ENCODE assay signal across 21 mouse cellular contexts in genomic region chrX:134102641-134103040, GRCm38 (mm10). TPM values are rescaled to one million over a fixed set of nuclear protein-coding genes. Genes with fewer than 3 reads are reported as not detected.
DNase-seq lines count a peak whose midpoint lies in the region; ATAC-seq lines count a peak whose summit lies in the region.
"Had no signal": no experiment of that assay in that cellular context is flagged by ENCODE, and none has a peak within 500 bp of the region (broad histone marks: within the 10 kb centered on the region; RNA-seq: fewer than 3 reads in every experiment).

No protein-coding gene starts in this region.

- no peak for ATAC-seq in liver, embryonic 11.5 days (replicated peaks; ENCODE audit: low FRiP score)
- ATAC-seq in midbrain, embryonic 13.5 days = no peak
- ATAC-seq: forebrain, embryonic 13.5 days; Patski had no signal

- no peak overlapping the region for H3K4me2 ChIP-seq in liver, embryonic 11.5 days
- no peak overlapping the region for H3K4me2 ChIP-seq in midbrain, embryonic 13.5 days (replicated peaks)
- H3K4me2 ChIP-seq: forebrain, embryonic 13.5 days; hindbrain, embryonic 12.5 days; limb, embryonic 13.5 days; liver, embryonic 15.5 days; midbrain, embryonic 11.5 days had no signal

- H3K9ac ChIP-seq in liver, embryonic 11.5 days (ENCODE audit: low read depth, low read length) = no peak overlapping the region
- H3K9ac ChIP-seq in midbrain, embryonic 13.5 days (replicated peaks) = no peak overlapping the region
- H3K9ac ChIP-seq: forebrain, embryonic 13.5 days; hindbrain, embryonic 12.5 days; limb, embryonic 13.5 days; liver, embryonic 15.5 days had no signal

- H3K27ac ChIP-seq in liver, embryonic 11.5 days (ENCODE audit: low read depth, low read length) = no peak overlapping the region
- no peak overlapping the region for H3K27ac ChIP-seq in midbrain, embryonic 13.5 days
- H3K27ac ChIP-seq: forebrain, embryonic 13.5 days; gastrocnemius, adult 2 months; heart, embryonic 10.5 days; hindbrain, embryonic 12.5 days; limb, embryonic 13.5 days; liver, embryonic 15.5 days had no signal

- peak; percentile 5 for DNase-seq in layer of hippocampus, adult 11-12 months (ENCODE audit: low spot score)
- DNase-seq in layer of hippocampus, adult 9-10 months (ENCODE audit: low spot score) = no peak
- DNase-seq in right cerebral cortex, postnatal 10 days (ENCODE audit: low spot score in 2 of 2) = peak; percentile 21 to 26
- no peak for DNase-seq in right cerebral cortex, postnatal 14 days
- peak; percentile 4 to 15 for DNase-seq in layer of hippocampus, adult 8-10 months (ENCODE audit: low spot score in 2 of 2)
- DNase-seq in liver, embryonic 11.5 days (ENCODE audit: low spot score) = no peak
- DNase-seq: cerebellum, adult 9-11 months; gastrocnemius, adult 2 months; heart, postnatal 14 days; kidney, adult 18-20 months; kidney, postnatal 14 days; thymus, postnatal 36 days had no signal

- H3K4me1 ChIP-seq in liver, embryonic 11.5 days (replicated peaks; ENCODE audit: control insufficient read depth, insufficient read depth, low read length) = no peaks in the 10 kb centered on the region
- no peaks in the 10 kb centered on the region for H3K4me1 ChIP-seq in midbrain, embryonic 13.5 days (replicated peaks)
- H3K4me1 ChIP-seq: forebrain, embryonic 13.5 days; heart, embryonic 10.5 days; hindbrain, embryonic 12.5 days; limb, embryonic 13.5 days; liver, embryonic 15.5 days had no signal

- no peak overlapping the region for H3K4me3 ChIP-seq in liver, embryonic 11.5 days (ENCODE audit: low read depth, low read length)
- H3K4me3 ChIP-seq in midbrain, embryonic 13.5 days (replicated peaks) = no peak overlapping the region
- H3K4me3 ChIP-seq: forebrain, embryonic 13.5 days; gastrocnemius, adult 2 months; heart, embryonic 10.5 days; hindbrain, embryonic 12.5 days; limb, embryonic 13.5 days; liver, embryonic 15.5 days had no signal

- no peaks in the 10 kb centered on the region for H3K27me3 ChIP-seq in liver, embryonic 11.5 days (replicated peaks; ENCODE audit: control insufficient read depth, insufficient read depth, low read length)
- no peaks in the 10 kb centered on the region for H3K27me3 ChIP-seq in midbrain, embryonic 13.5 days
- H3K27me3 ChIP-seq: forebrain, embryonic 13.5 days; hindbrain, embryonic 12.5 days; liver, embryonic 15.5 days had no signal

- H3K36me3 ChIP-seq in liver, embryonic 11.5 days (ENCODE audit: control insufficient read depth, insufficient read depth, low read length) = no peaks in the 10 kb centered on the region
- no peaks in the 10 kb centered on the region for H3K36me3 ChIP-seq in midbrain, embryonic 13.5 days
- H3K36me3 ChIP-seq: heart, embryonic 10.5 days; hindbrain, embryonic 12.5 days; limb, embryonic 13.5 days; liver, embryonic 15.5 days had no signal

- no peaks in the 10 kb centered on the region for H3K9me3 ChIP-seq in liver, embryonic 11.5 days (ENCODE audit: control insufficient read depth, low read length)
- H3K9me3 ChIP-seq in midbrain, embryonic 13.5 days = no peaks in the 10 kb centered on the region
- H3K9me3 ChIP-seq: forebrain, embryonic 13.5 days; heart, embryonic 10.5 days; hindbrain, embryonic 12.5 days; limb, embryonic 13.5 days; liver, embryonic 15.5 days had no signal

- whole genome bisulfite sequencing in liver, embryonic 11.5 days = 68% methylated on average over 2 of the region's 2 CpGs
- WGBS in midbrain, embryonic 13.5 days = 82% methylated on average over 2 of the region's 2 CpGs

RNA-seq across cellular contexts. Expression of gene Cstf2, which starts 43.7 kb away (rescaled TPM):
- 100 to 1,000 TPM in 3 of 4 experiments, 10 to 100 TPM in 1; 98.4 to 112 (median 107) TPM for total RNA-seq in layer of hippocampus, adult 8-10 months (2022)
- 55.6 and 66.5 TPM in 2 replicates for polyA plus RNA-seq in liver, embryonic 11.5 days (2014; fragmentation: Nextera tagmentation; extraction: Ambion mirVana)
- polyA plus RNA-seq in midbrain, embryonic 13.5 days (2015; fragmentation: Nextera tagmentation; extraction: Ambion mirVana) = 65.8 and 66.8 TPM in 2 replicates

RNA-seq across cellular contexts. Expression of gene Xkrx, which starts 59.2 kb away (rescaled TPM):
- total RNA-seq in layer of hippocampus, adult 8-10 months (2022) = 1 to 10 TPM in 1 of 4 experiments, under 1 TPM in 3; 0.77 to 1.5 (median 0.86) TPM
- 0.06 TPM in 1 of 2 replicates, not detected in the other for polyA plus RNA-seq in liver, embryonic 11.5 days (2014; fragmentation: Nextera tagmentation; extraction: Ambion mirVana)
- 0.31 and 0.44 TPM in 2 replicates for polyA plus RNA-seq in midbrain, embryonic 13.5 days (2015; fragmentation: Nextera tagmentation; extraction: Ambion mirVana)
- polyA plus RNA-seq: embryonic facial prominence, embryonic 11.5 days; liver, embryonic 15.5 days had no signal

Comparison
In these comparisons a context has a peak if more than half of its experiments do, and no peak if none do; other contexts are left out.
1. DNase-seq: peak in layer of hippocampus, adult 11-12 months (single experiment), right cerebral cortex, postnatal 10 days (2 of 2) and layer of hippocampus, adult 8-10 months (2 of 2); none in layer of hippocampus, adult 9-10 months (single experiment), right cerebral cortex, postnatal 14 days (single experiment) and liver, embryonic 11.5 days (single experiment).